Mouse (Mus musculus) spleen, postnatal 14 days (tissue): ENCODE results near the gene Tctn1.

Experiments
- DNase-seq, 2 experiments: peaks; one replicate each; pipeline ENCODE4 v3.0.0; 2021 to 2022; ENCODE audit warnings: low spot score in 2 of 2

Tctn1 gene

GRCm38 (mm10) chr5:122247529-122247928, 16.7 kb downstream of the Tctn1 start:
- no peak for DNase-seq

DNA sequence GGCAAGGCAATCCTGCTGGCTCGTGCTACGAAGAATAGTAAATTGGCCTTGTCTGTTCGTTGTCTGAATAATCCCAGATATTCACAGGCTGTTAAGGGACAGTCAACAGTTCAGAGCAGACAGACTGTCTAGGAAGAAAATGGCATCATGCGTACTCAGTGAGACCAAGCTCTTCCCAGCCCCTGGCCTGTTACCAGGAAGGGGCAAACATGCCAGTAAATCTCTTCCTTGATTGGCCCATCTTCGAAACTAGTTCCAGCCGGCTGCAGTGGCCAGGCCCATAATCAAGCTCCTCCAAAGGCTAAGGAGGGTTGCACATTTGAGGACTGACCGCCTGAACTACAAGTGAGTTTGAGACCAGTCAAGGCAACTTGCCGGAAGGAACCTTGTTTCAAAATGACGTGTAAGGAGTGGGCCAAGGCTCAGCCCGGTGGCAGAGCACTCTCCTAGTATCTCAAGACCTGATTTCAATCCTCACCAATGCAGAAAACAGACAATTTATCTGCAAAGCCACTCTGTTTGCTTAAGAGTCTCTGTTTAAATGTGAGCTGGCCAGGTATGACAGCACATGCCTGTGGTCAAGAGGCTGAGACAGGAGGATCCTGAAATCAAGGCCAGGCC, 17.6 kb downstream of the Tctn1 start:
- no peak for DNase-seq

- DNase-seq, result no peak
Observed at GRCm38 (mm10) chr5:122245186-122245585, 19.1 kb downstream of the Tctn1 start.

- no peak for DNase-seq
Observed at GRCm38 (mm10) chr5:122243781-122244523, 20.3 kb downstream of the Tctn1 start.

DNA sequence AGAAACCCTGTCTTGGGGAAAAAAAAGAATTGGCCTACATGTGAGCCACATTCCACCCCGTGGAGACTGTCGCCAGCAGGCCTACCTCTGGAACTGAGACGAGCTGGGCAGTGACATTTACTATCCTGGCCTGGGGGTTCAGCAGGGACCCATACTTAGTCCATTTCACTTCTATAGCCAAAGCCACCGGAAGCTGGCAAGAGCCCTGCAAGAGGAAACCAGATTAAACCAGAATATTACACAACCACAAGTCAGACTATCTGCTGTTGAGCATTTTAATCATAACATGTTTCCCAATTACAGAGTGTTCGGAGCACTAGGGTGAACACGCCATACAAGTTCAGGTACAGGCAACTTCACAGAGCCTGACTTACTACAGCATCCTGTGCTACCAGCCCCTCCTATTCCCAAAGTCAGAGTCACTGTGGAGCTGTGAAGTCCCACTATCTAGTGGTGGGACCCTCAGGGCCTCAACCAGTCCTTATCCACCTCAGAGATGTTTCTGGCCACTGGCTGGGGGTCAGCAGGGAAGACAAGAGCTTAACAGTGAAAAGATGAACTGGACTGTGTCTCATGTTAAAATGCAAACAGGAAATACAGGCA, 21.6 kb downstream of the Tctn1 start:
- no peak for DNase-seq

DNA sequence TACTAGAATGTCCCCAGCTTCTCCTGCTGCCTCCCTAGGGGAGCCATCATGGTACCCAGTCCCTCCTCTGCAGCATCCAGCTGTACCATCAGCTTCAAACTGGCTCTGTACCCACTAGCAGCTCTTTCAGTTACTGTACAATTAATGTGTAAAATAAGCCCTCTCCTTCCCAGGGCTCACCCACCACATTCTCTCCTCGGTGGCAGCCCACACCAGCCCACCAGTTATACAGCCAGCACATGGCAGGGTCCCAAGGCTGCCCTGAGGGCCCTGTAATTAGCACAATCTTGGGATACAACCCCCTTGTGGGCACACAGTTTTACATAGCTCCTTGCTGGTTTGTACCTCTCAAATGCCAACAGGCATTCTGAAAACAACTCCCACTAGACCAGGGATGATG, 23.3 kb downstream of the Tctn1 start:
- DNase-seq, result no peak

DNA sequence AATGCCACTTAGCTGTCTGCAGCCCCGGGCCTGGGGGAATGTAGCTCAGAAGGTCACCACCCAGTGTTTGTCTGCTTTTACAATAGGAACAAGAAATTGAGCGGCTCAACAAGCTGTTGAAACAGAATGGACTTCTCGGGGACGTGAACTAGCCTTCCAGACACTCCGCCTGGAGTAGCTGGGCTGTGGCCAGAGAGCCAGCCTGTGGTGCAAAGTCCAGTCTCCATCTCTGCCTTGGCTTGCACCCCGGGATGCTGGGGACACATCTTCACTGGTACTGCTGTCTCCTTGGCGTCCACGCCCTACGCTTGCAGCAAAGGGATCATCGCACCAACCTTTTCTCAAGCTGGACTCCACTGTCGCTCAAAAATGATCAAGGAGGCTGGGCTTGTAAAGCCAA, 23.7 kb downstream of the Tctn1 start:
- DNase-seq, result no peak

- DNase-seq, result no peak
Observed at GRCm38 (mm10) chr5:122239618-122240017, 24.6 kb downstream of the Tctn1 start.

GRCm38 (mm10) chr5:122237200-122237599, 27.1 kb downstream of the Tctn1 start:
- DNase-seq, result no peak

DNA sequence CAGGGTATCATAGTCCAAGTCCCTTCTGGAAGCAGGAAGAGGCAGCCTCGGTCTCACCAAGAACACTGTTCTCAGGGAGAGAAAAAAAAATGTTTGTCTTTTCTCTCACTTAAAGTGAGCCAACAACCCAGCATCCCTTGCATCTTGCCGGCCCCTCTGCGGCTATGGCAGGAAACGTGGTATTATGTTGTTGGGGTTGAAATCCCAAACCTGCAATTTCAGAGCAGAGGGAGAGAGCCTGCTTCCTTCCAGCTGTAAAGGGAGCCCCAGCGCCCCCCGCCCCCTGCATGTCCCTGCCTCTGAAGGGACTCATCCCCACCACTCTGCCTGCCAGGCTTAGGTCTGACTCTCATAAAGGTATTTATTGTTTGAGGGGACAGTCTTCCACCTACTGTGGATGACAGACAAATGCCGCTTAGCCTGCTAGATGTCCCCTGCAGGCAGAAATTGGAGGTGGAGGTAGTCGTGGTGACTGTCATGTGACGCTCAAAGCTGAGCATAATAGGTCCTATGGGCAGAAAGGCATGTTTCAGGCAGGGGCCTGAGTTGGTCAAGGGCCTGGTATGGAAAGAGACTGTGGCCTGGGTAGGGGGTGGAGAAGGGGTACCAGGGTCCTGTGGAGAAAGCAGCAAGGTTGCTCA, 28.9 kb downstream of the Tctn1 start:
- no peak for DNase-seq

GRCm38 (mm10) chr5:122234319-122235195, 29.7 kb downstream of the Tctn1 start:
- DNase-seq, result peak in 1 of 2 experiments; percentile 32

DNA sequence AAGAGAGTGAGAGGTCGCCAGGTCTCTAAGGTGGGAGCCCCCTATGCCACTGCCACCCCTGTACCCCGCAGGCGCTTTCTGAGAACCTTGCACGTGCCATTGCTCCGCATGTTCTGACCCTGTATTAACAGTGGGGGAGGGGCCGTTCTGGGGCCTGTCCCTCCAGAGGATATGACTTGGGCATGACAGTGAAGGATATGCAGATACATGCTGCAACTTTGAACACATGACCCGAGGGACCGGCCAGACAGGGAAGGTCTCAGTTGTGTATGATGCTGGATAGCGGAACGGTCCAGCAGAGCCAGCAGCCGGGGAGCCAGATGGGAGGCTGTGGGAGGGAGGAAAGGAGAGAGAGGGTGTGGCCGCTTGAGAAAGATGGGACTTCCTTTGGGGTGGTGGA, 30.6 kb downstream of the Tctn1 start:
- DNase-seq, result peak; percentile 37 to 46

GRCm38 (mm10) chr5:122233077-122233581, 31.1 kb downstream of the Tctn1 start:
- no peak for DNase-seq

DNA sequence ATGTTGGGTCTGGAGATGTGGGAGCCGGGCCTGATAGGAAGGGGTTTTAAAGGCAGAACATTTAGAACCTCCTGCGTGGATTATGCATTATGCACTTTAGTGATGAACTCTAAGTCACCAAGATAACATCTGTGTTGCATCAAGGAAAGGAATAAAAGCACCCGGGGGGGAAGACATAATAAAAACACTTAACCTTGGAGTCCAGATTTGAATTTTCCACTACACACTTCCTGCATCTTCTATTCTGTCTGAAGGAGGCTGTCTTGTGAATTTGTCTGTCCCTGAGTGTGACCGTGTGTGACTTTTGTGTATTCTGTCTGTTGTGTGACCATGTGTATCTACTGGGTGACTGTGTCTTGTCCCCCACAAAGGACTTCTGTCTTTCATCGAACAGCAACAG, 32.3 kb downstream of the Tctn1 start:
- no peak for DNase-seq

DNA sequence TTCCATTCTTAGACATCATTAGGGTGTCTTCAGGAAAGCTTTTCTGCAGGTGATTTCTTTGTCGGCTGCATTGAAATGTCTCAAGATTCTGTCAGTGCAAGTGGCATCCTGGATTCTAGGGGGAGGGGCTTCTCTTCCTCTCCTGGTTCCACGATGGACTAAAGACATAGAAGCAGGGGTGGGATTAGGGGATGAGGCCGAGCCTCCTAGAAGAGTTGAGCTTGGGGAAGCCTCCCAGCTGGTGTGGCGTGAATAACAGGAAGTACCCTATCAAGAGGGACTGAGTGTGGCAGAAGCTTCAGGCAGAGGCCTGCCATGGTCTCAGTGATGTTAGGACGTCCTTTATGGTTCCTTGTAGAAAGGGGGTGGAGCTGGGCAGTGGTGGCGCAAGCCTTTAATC, 32.8 kb downstream of the Tctn1 start:
- no peak for DNase-seq

- DNase-seq, result no peak
Observed at GRCm38 (mm10) chr5:122230816-122231215, 33.4 kb downstream of the Tctn1 start.

- DNase-seq, result no peak
Observed at GRCm38 (mm10) chr5:122228772-122229171, 35.5 kb downstream of the Tctn1 start.

GRCm38 (mm10) chr5:122228271-122228765, 35.9 kb downstream of the Tctn1 start:
- no peak for DNase-seq

- no peak for DNase-seq
Observed at GRCm38 (mm10) chr5:122224291-122224690, 40.0 kb downstream of the Tctn1 start.

- no peak for DNase-seq
Observed at GRCm38 (mm10) chr5:122221085-122221484, 43.2 kb downstream of the Tctn1 start.
